Mouse (Mus musculus): ENCODE results near the gene Tysnd1. TPM values are rescaled to one million over a fixed set of nuclear protein-coding genes. Genes with fewer than 3 reads are reported as not detected.

The Tysnd1 gene
- 10 to 100 TPM; 23.0 to 24.4 TPM for total RNA-seq (2021)
- long read RNA-seq, experiment 1, transcript Tysnd1-204 (3 exons, 306 nt) = minor isoform, 6 of 93 reads
- long read RNA-seq, experiment 1, transcript Tysnd1-201 (4 exons, 2,286 nt) = major isoform, 81 of 93 reads
- long read RNA-seq, experiment 1, partial matches to known transcripts = 2 of 93 reads
- long read RNA-seq, experiment 1, other reads (novel, unspliced or antisense) = 1 of 93 reads
- long read RNA-seq, experiment 2, transcript Tysnd1-201 (4 exons, 2,286 nt) = major isoform, 118 of 135 reads
- long read RNA-seq, experiment 2, partial matches to known transcripts = 4 of 135 reads
- long read RNA-seq, experiment 2, other reads (novel, unspliced or antisense) = 6 of 135 reads

- DNase-seq (ENCODE audit: low spot score in 2 of 2) = peak; percentile 88 to 98
Observed at GRCm38 (mm10) chr10:61694870-61695670, at the start of gene Tysnd1. TSS of gene Tysnd1 (plus strand) at chr10:61695514.

GRCm38 (mm10) chr10:61646557-61646956, 48.8 kb upstream of the Tysnd1 start:
- no peak for DNase-seq (ENCODE audit: low spot score in 2 of 2)

- peak; percentile 74 to 86 for DNase-seq (ENCODE audit: low spot score in 2 of 2)
Observed at GRCm38 (mm10) chr10:61647790-61648736, 47.3 kb upstream of the Tysnd1 start, which contains the start of gene Ppa1. TSS of gene Ppa1 (plus strand) at chr10:61648552.

GRCm38 (mm10) chr10:61648737-61649645, 46.3 kb upstream of the Tysnd1 start:
- DNase-seq (ENCODE audit: low spot score in 2 of 2) = no peak

GRCm38 (mm10) chr10:61654105-61654504, 41.2 kb upstream of the Tysnd1 start:
- no peak for DNase-seq (ENCODE audit: low spot score in 2 of 2)

GRCm38 (mm10) chr10:61654691-61655090, 40.6 kb upstream of the Tysnd1 start:
- DNase-seq (ENCODE audit: low spot score in 2 of 2) = no peak

GRCm38 (mm10) chr10:61655188-61655587, 40.1 kb upstream of the Tysnd1 start:
- DNase-seq (ENCODE audit: low spot score in 2 of 2) = no peak

DNA sequence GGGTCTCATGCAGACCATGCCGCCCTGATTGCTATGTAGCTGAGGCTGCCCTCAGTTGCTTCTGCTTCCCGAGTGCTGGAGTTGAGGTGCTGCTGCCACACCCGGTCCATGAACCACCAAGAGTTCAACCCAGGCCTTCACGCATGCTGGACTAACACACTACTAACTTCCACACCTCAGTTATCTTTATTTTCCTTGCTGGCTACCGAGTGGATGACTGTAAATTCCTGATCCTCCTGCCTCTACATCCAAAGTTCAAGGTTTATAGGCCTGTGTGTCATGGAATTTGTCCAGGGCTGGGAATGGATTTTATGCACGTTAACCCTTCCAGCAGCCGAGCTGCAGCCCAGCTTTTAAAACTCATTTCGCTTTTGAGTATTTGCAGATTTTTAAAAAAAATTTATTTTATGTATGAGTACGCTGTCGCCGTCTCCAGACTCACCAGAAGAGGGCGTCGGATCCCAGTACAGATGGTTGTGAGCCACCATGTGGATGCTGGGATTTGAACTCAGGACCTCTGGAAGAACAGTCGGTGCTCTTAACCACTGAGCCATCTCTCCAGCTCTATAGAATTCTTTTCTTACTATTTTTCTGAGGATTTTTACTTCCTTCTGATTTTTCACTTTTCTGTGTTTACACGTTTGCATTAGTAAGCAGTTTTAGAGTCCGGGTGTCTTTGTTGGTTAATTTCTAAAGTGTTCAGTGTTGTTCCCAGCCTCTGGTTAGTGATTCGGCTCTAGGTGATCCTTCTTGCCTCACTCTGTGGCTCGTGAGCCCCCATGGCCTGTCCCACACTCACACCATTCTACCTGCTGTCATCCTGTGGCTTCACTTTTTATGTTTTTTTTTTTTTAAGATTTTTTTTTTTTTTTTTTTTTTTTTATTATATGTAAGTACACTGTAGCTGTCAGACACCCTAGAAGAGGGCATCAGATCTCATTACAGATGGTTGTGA, 38.1 kb upstream of the Tysnd1 start:
- DNase-seq (ENCODE audit: low spot score in 2 of 2) = no peak

DNA sequence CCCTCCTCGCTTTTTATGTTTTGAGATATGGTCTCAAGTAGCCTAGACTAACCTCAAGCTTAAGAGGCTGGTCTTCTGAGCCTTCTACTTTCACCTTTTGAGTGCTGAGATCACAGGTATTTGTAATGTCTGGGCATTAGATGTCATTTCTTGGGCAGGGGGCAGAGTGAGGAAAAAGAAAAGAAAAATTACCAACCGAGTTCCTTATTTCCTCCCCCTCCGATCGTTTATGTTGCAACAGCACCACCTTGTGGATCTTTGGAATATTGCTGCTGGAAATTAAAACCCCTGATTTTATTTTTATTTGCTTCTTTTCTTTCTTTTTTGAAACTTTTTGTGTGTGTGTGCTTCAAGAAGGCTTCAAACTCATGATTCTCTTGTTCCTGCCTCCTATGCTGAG, 37.3 kb upstream of the Tysnd1 start:
- DNase-seq (ENCODE audit: low spot score in 2 of 2) = peak in 1 of 2 experiments; percentile 26

GRCm38 (mm10) chr10:61661887-61662286, 33.4 kb upstream of the Tysnd1 start:
- DNase-seq (ENCODE audit: low spot score in 2 of 2) = no peak

DNA sequence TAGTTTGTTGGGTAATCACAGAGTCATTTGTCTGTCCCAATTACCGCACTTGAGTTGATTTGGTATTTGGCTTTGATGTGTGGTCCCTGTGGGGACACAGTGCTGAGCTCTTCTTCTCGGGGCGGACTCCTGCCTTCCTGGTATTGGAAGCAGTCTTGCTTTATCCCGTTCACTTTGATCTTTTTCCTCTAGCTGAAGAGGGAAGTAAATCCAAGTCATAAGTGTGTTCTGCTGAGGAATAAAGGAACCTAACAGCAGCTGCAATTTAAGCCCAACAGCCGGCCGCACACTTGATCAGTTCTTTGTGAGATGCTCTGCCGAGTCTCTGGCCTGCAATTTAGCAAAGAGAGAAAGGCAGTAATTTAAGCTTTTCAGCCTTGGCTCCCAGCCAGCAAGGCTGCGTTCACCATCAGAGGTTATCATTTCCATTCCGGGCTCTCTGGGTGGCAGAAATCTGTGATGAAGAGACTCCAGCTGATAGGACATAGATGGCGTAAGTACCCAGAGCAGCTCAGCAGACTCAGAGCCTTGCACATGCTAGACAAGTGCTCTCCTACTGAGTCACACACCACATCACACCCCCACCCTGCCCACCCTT, 32.8 kb upstream of the Tysnd1 start:
- DNase-seq (ENCODE audit: low spot score in 2 of 2) = no peak

DNA sequence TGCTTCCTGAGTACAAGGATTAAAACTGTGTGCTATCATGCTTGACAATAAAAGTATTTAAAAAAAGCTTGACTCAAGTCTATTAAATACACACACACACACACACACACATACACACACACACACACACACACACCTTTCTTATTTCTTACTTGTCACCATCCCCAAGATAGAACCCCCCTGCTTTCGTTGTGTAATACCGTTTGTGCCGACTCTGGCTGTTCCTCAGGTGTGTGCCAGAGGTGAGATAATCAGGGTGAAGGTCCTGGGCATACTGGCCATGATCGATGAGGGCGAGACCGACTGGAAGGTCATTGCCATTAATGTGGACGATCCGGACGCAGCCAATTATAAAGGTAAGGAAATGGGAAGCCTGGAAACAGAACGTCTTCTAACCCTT, 30.2 kb upstream of the Tysnd1 start:
- no peak for DNase-seq (ENCODE audit: low spot score in 2 of 2)

DNA sequence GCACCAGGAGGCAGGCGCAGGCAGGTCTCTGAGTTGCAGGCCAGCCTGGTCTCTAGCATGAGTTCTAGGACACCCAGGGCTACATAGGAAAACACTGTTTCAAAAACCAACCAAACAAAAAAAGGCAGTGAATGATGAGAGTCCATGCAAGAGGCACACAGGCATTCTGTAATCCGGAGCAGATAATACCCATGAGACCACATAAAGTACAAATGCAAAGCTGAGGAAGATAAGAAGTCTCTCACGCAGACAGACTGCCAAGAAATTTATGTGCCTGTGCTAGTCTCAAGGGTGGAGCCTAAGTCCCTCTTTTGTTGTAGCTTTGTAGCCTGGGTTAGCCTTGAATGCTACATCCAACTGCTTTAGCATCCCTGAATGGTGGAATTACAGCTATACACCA, 29.7 kb upstream of the Tysnd1 start:
- DNase-seq (ENCODE audit: low spot score in 2 of 2) = no peak

- no peak for DNase-seq (ENCODE audit: low spot score in 2 of 2)
Observed at GRCm38 (mm10) chr10:61669289-61669688, 26.0 kb upstream of the Tysnd1 start.

DNA sequence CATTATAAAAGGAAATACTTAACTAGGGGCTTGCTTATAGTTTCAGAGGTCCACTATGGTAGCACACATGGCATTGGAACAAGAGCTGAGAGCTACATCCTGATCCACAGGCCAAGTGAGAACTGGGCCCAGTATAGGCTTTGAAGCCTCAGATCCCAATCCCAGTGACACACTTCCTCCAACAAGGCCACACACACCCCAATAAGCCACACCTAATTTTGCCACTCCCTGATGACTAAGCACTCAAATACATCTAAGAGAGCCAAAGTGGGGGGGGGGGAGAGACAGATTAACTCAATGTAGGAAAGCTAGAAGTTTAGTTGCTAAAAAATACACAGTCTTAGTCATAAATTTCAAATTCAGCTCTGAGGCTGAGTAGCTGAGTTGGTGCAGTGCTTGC, 25.4 kb upstream of the Tysnd1 start:
- DNase-seq (ENCODE audit: low spot score in 2 of 2) = no peak

DNA sequence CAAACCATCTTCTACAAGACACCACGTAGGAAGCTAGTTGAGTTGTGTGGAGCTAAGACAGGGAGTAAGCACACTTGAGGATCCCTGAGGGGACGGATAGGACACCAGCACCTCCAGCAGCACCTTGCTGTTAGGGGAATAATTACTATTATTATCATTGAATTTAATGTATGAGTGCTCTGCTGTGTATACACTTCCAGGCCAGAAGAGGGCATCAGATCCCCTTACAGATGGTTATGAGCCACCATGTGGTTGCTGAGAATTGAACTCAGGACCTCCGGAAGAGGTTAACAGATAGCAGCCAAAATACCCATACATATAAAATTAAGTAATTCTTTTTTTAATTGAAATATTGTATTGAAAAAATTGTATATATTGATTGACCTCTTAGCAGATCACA, 24.6 kb upstream of the Tysnd1 start:
- no peak for DNase-seq (ENCODE audit: low spot score in 2 of 2)

- no peak for DNase-seq (ENCODE audit: low spot score in 2 of 2)
Observed at GRCm38 (mm10) chr10:61675935-61676334, 19.4 kb upstream of the Tysnd1 start.

- no peak for DNase-seq (ENCODE audit: low spot score in 2 of 2)
Observed at GRCm38 (mm10) chr10:61679545-61679944, 15.8 kb upstream of the Tysnd1 start.

Measured in gastrocnemius, postnatal 4 days (tissue).